Mouse (Mus musculus) brain, embryonic 14.5 days (tissue): ENCODE measurements at regions not wholly inside any gene's neighbourhood (a gene's known extent, or its start where the extent isn't known, plus 50 kb on each side); places are given as distances from the start of the nearest gene placed in this dataset.

Source experiments
- CTCF ChIP-seq: fragments of 200-500 bp; IDR thresholded peaks from 2 replicates; pipeline ENCODE4 v1.5.1; 2012; ENCODE audit warnings: inconsistent platforms, mild to moderate bottlenecking, moderate library complexity, borderline replicate concordance; ENCODE audit not compliant: insufficient read depth, insufficient read length; ENCODE audit errors: extremely low read depth
- POLR2A ChIP-seq: fragments of 200-500 bp; IDR thresholded peaks from 2 replicates; pipeline ENCODE4 v1.6.1; 2012; ENCODE audit warnings: mild to moderate bottlenecking, inconsistent platforms, borderline replicate concordance; ENCODE audit not compliant: poor library complexity, insufficient read depth, insufficient read length, severe bottlenecking; ENCODE audit errors: extremely low read depth

GRCm38 (mm10) chr2:79059944-79060238, 192.0 kb downstream of the Ube2e3 start:
- TF ChIP-seq POLR2A: no peak
- TF ChIP-seq CTCF: no peak
